Mouse (Mus musculus) left cerebral cortex, postnatal 4 days (tissue): ENCODE measurements around the gene Vegfb. TPM values are rescaled to one million over a fixed set of nuclear protein-coding genes. Genes with fewer than 3 reads are reported as not detected.

ENCODE experiments used
- DNase-seq: peaks from one replicate; pipeline ENCODE4 v3.0.0-alpha.2; 2022
- intact Hi-C: fragments of 180-260 bp; cut with DNase I; formaldehyde crosslinking; loops from one replicate; pipeline ENCODE4 v1.15.1; 2025
- total RNA-seq, 2 experiments: library from RNA; stranded (reverse); gene quantifications; 2 replicates each; pipeline ENCODE4 v1.2.3; 2021

Vegfb gene
- total RNA-seq, 2 experiments from 2014 or later = 74.4 to 80.7 TPM

DNA sequence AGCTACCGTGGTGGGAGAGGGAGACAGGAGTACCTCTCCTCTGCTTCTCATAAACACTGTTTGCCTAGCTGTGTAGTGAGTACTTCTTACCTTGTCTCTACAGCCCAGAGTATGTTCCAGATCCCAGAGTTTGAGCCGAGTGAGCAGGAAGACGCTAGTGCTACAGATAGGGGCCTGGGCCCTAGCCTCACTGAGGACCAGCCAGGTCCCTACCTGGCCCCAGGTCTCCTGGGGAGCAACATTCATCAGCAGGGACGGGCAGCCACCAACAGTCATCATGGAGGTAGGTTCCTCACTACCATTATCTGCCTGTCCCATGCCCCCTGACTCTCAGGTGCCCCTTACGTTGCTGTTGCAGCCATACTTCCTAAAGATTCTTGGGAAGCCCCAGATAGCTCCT is 44.7 kb downstream of the Vegfb start:
- intact Hi-C loops = no loop called here
- no peak for DNase-seq

DNA sequence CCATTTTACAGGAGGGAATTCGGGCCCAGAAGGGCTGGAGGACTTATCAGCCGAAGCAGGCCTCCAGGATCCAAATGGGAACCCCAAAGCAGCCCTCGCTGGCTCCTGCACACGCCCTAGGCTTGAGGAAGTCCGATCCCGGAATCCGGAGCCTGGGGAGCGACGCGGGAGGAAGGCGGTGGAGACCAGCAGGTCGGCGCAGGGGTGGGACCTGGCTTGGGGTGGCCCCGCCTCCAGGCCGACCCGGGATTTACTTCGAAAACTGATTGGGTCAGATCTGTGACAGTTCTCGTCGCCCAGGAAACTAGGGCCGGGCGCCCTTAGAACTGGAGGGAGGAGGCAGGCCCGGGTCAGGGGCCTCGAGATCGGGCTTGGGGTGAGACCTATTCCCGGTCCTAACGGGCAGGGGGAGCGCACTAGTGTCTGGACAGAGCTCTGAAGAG is 45.2 kb downstream of the Vegfb start, which contains the start of gene Gpr137:
Gpr137 (minus strand) TSS at position 232 of the 443 bp plus-strand sequence.
- DNase-seq = peak; percentile 93
- intact Hi-C loops = no loop called here

DNA sequence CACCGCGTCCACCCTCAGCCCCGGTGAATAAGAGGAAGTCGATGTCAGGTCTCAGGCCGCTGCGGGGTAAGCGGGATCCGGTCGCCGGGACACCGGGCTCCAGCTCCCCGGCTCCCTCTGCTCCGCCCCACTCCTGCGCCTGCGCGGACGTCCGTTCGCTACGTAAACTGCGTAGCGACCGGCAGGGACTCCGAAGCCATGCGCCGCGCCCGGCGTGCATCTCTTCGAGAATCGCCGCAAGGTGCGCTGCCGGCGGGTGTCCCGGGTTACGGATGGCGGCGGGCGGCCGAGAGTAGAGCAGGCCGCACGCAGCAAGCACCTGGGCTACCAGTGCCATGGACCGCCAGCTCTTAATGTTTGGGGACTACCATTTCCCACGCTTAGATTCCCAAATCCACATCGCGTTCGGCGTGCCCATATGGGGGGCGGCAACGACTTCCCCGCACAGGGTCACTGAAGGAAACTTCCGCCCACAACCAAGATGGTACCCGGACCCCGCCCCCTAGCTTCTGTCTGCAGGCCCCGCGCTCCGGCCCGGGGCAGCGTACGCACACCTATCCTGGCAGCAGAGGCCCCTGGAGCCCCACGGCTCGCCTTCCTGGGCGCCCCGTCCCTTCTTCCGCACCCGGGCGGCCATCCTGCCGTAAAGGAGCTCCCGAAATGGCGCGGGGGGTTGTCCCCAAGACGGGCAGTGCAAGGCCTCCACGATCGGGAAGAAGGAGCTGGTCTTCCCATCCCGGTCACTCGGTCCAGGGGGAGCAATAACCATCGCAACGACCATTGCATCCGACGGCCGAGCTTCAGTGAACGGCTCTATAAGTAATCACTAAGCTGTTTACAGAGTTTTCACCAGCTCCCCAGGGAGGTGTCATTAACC is 45.8 kb downstream of the Vegfb start, which contains the start of gene Bad:
Bad (plus strand) TSS at position 490 of the 877 bp plus-strand sequence.
- intact Hi-C loops = no loop called here
- peak; percentile 94 for DNase-seq

GRCm38 (mm10) chr19:6940396-6941351 is 46.8 kb downstream of the Vegfb start:
- no peak for DNase-seq

GRCm38 (mm10) chr19:6939106-6940002 is 48.1 kb downstream of the Vegfb start:
- no peak for DNase-seq
- intact Hi-C loops = no loop called here

More at GRCm38 (mm10) chr19:6940396-6941351, 46.8 kb downstream of the Vegfb start:
- intact Hi-C loops = no loop called here

GRCm38 (mm10) chr19:6937541-6938465 is 49.6 kb downstream of the Vegfb start:
- peak; percentile 38 for DNase-seq
- intact Hi-C loops = no loop called here

- no peak for DNase-seq
- intact Hi-C loops = no loop called here
These were observed 51.2 kb downstream of the Vegfb start for GRCm38 (mm10) chr19:6936299-6936698.

DNA sequence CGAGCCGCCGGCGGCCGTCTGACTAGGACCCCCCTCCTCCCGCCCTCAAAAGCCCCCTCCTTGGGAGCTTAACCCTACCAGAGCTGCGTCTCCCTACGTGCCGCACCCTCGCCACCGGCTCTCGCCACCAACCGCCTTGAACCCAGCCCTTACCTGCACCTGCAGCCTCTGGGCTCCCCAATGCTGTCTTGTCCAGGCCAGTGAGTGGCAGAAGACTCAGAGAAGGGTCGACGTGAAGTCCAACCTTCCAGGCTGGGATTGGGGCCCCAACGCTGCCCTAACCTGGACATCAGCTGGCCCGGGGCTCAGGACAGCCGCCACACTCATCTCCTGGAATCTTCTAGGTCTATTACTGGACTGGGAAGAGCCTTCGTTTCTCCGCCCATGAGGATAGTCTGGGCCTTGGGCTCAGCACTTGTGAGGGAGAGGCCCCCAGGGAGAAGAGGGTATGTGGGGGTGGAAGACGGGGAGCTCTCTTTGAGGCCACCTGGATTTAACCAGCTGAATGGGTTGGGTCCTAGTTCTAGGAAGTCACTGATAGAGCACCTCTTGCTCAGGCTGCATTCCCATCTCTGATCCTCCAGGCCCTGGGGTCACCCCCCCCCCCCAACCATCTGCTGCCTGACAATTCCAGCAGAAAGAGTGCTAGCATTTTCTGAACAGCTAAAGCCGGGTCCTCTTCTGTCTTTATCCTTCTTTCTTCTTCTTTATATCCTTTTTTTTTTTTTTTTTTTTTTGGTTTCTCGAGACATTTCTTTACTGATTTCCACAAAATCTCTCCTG is 53.1 kb downstream of the Vegfb start, which contains the start of gene Kcnk4:
Kcnk4 (minus strand) TSS at position 321 of the 783 bp plus-strand sequence.
- intact Hi-C loops = no loop called here
- no peak for DNase-seq

- DNase-seq = peak; percentile 45
- intact Hi-C loops = no loop called here
These were observed 53.8 kb downstream of the Vegfb start for GRCm38 (mm10) chr19:6933436-6934194.

GRCm38 (mm10) chr19:6933102-6933435 is 54.4 kb downstream of the Vegfb start:
- intact Hi-C loops = no loop called here

More at GRCm38 (mm10) chr19:6933102-6933435, 54.4 kb downstream of the Vegfb start:
- no peak for DNase-seq

Other genes starting within 250 kb of the Vegfb start
- 10 to 100 TPM; 22.5 to 23.5 TPM for gene Rps6ka4, start 147.0 kb downstream of the Vegfb start, total RNA-seq
- under 1 TPM; 0.82 to 0.91 TPM for gene Ccdc88b, start 129.4 kb downstream of the Vegfb start, total RNA-seq
- gene Trmt112, start 78.0 kb downstream of the Vegfb start, total RNA-seq = 10 to 100 TPM; 42.5 to 43.0 TPM
- gene Prdx5, start 77.5 kb downstream of the Vegfb start, total RNA-seq = 100 to 1,000 TPM; 203 to 204 TPM
- gene Esrra, start 65.8 kb downstream of the Vegfb start, total RNA-seq = 10 to 100 TPM; 30.4 to 32.7 TPM
- gene Catsperz, start 62.3 kb downstream of the Vegfb start, total RNA-seq = 10 to 100 TPM in 1 of 2 experiments, 1 to 10 TPM in 1; 6.2 to 11.1 TPM
- gene Kcnk4, start 53.1 kb downstream of the Vegfb start, total RNA-seq = 10 to 100 TPM; 13.8 to 15.5 TPM
- 10 to 100 TPM; 46.2 to 47.1 TPM for gene Bad, start 45.8 kb downstream of the Vegfb start, total RNA-seq
- gene Gpr137, start 45.2 kb downstream of the Vegfb start, total RNA-seq = 10 to 100 TPM; 56.8 to 63.6 TPM
- gene Ppp1r14b, start 12.7 kb downstream of the Vegfb start, total RNA-seq = 100 to 1,000 TPM; 335 to 369 TPM
- 10 to 100 TPM; 13.7 to 15.1 TPM for gene Plcb3, start 11.2 kb downstream of the Vegfb start, total RNA-seq
- gene Fkbp2, start 7.2 kb downstream of the Vegfb start, total RNA-seq = 10 to 100 TPM; 43.7 to 44.4 TPM
- gene Dnajc4, start 4.9 kb upstream of the Vegfb start, total RNA-seq = 10 to 100 TPM; 14.0 to 17.7 TPM
- gene Nudt22, start 8.5 kb upstream of the Vegfb start, total RNA-seq = 10 to 100 TPM in 1 of 2 experiments, 1 to 10 TPM in 1; 8.9 to 11.5 TPM
- 10 to 100 TPM; 17.6 to 21.4 TPM for gene Trpt1, start 8.5 kb upstream of the Vegfb start, total RNA-seq
- gene Fermt3, start 31.8 kb upstream of the Vegfb start, total RNA-seq = 1 to 10 TPM; 3.2 to 3.4 TPM
- 100 to 1,000 TPM; 127 to 130 TPM for gene Stip1, start 52.3 kb upstream of the Vegfb start, total RNA-seq
- 1 to 10 TPM; 5.5 to 6.3 TPM for gene Macrod1, start 69.2 kb upstream of the Vegfb start, total RNA-seq
- 10 to 100 TPM; 22.4 to 23.5 TPM for gene Flrt1, start 118.1 kb upstream of the Vegfb start, total RNA-seq
- 100 to 1,000 TPM; 181 TPM for gene Otub1, start 218.7 kb upstream of the Vegfb start, total RNA-seq
- gene Cox8a, start 230.0 kb upstream of the Vegfb start, total RNA-seq = 100 to 1,000 TPM; 469 to 499 TPM